In the genomic region with DNA sequence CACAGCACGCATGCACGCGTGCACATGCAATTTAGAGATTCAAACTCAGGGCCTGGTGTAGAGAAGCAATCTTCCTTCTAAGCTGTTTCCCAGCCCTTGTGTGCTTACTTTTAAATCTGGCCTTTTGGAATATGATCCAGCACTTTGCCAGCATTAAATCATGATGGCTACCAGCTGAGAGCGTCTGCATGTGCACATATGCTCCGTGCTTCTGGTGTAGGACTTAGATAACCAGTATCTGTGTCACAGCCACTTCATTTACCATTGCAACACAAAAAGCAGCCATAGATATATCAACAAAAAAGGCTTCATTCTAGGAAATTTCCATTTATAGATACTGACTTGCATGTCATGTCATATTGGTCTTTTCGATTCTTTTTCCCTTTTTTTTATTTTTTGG, we compare ENCODE assay signal across 24 mouse cellular contexts.
DNase-seq lines count a peak whose midpoint lies in the region; ATAC-seq lines count a peak whose summit lies in the region.
"Had no signal": no experiment of that assay in that cellular context is flagged by ENCODE, and none has a peak within 500 bp of the region (broad histone marks: within the 10 kb centered on the region; RNA-seq: fewer than 3 reads in every experiment).

No protein-coding gene starts in this region.

- DNase-seq in liver, result no peak
- peak; percentile 62 for DNase-seq in midbrain, embryonic 11.5 days (ENCODE audit: low spot score, missing footprints)
- no peak for DNase-seq in gastrocnemius, postnatal 36 days
- DNase-seq: adrenal gland, postnatal 10 days; adrenal gland, postnatal 36 days; B cell, adult 2 months; cerebellum, adult 18-20 months; cerebellum, adult 9-10 months; gastrocnemius, postnatal 25 days; heart, adult 2 months; heart, postnatal 14 days; heart, postnatal 4 days had no signal

- no peak overlapping the region for H3K27ac ChIP-seq in liver, embryonic 12.5 days
- no peak overlapping the region for H3K27ac ChIP-seq in midbrain, embryonic 11.5 days (ENCODE audit: low read depth, low read length)
- H3K27ac ChIP-seq in midbrain, embryonic 15.5 days, result no peak overlapping the region
- no peak overlapping the region for H3K27ac ChIP-seq in hindbrain, embryonic 12.5 days
- H3K27ac ChIP-seq: forebrain, embryonic 10.5 days; heart, adult 2 months; heart, embryonic 10.5 days; heart, embryonic 13.5 days; hindbrain, embryonic 15.5 days had no signal

- intact Hi-C loops in gastrocnemius, postnatal 36 days (cut with DNase I), result no loop called here

- H3K9me3 ChIP-seq in liver, embryonic 12.5 days (replicated peaks), result no peaks in the 10 kb centered on the region
- H3K9me3 ChIP-seq in midbrain, embryonic 11.5 days (ENCODE audit: control insufficient read depth, low read length), result no peaks in the 10 kb centered on the region
- H3K9me3 ChIP-seq in midbrain, embryonic 15.5 days, result no peaks in the 10 kb centered on the region
- H3K9me3 ChIP-seq in hindbrain, embryonic 12.5 days (replicated peaks), result no peaks in the 10 kb centered on the region
- H3K9me3 ChIP-seq: forebrain, embryonic 10.5 days; G1E; heart, embryonic 10.5 days; heart, embryonic 13.5 days; hindbrain, embryonic 15.5 days had no signal

- peaks cover 90% of the 10 kb centered on the region for H3K36me3 ChIP-seq in liver, embryonic 12.5 days
- 0 out of 2 replicates have a peak, but pooled peaks cover 2% of the 10 kb centered on the region for H3K36me3 ChIP-seq in midbrain, embryonic 11.5 days (ENCODE audit: control insufficient read depth, insufficient read depth, low read length)
- no peaks in the 10 kb centered on the region for H3K36me3 ChIP-seq in midbrain, embryonic 15.5 days (replicated peaks)
- peaks cover 9% of the 10 kb centered on the region for H3K36me3 ChIP-seq in hindbrain, embryonic 12.5 days
- H3K36me3 ChIP-seq: hindbrain, embryonic 15.5 days had no signal

- H3K27me3 ChIP-seq in liver, embryonic 12.5 days (replicated peaks), result no peaks in the 10 kb centered on the region
- H3K27me3 ChIP-seq in midbrain, embryonic 11.5 days (ENCODE audit: control insufficient read depth, insufficient read depth, low read length), result no peaks in the 10 kb centered on the region
- H3K27me3 ChIP-seq in midbrain, embryonic 15.5 days (replicated peaks), result no peaks in the 10 kb centered on the region
- no peaks in the 10 kb centered on the region for H3K27me3 ChIP-seq in hindbrain, embryonic 12.5 days
- H3K27me3 ChIP-seq: CH12.LX; heart, embryonic 13.5 days; hindbrain, embryonic 15.5 days; Patski had no signal

- H3K9ac ChIP-seq in liver, embryonic 12.5 days, result no peak overlapping the region
- H3K9ac ChIP-seq in midbrain, embryonic 11.5 days (ENCODE audit: low read length), result no peak overlapping the region
- H3K9ac ChIP-seq in midbrain, embryonic 15.5 days, result no peak overlapping the region
- H3K9ac ChIP-seq in hindbrain, embryonic 12.5 days, result no peak overlapping the region
- H3K9ac ChIP-seq: heart, embryonic 13.5 days; hindbrain, embryonic 15.5 days had no signal

- H3K4me3 ChIP-seq in liver, embryonic 12.5 days, result no peak overlapping the region
- no peak overlapping the region for H3K4me3 ChIP-seq in midbrain, embryonic 11.5 days (ENCODE audit: low read depth, low read length)
- no peak overlapping the region for H3K4me3 ChIP-seq in midbrain, embryonic 15.5 days
- H3K4me3 ChIP-seq in hindbrain, embryonic 12.5 days, result no peak overlapping the region
- H3K4me3 ChIP-seq: forebrain, embryonic 10.5 days; heart, adult 2 months; heart, embryonic 10.5 days; heart, embryonic 13.5 days; hindbrain, embryonic 15.5 days had no signal

- peaks cover 22% of the 10 kb centered on the region; the same call in 1 of the 2 replicates for H3K4me1 ChIP-seq in liver, embryonic 12.5 days
- H3K4me1 ChIP-seq in midbrain, embryonic 11.5 days (ENCODE audit: control insufficient read depth, insufficient read depth, low read length), result no peaks in the 10 kb centered on the region
- H3K4me1 ChIP-seq in midbrain, embryonic 15.5 days, result no peaks in the 10 kb centered on the region
- H3K4me1 ChIP-seq in hindbrain, embryonic 12.5 days, result no peaks in the 10 kb centered on the region
- H3K4me1 ChIP-seq: forebrain, embryonic 10.5 days; heart, embryonic 10.5 days; heart, embryonic 13.5 days; hindbrain, embryonic 15.5 days had no signal

- 0 out of 2 replicates have a peak, but pooled peaks have one; percentile 27 for ATAC-seq in liver, embryonic 12.5 days
- ATAC-seq in midbrain, embryonic 11.5 days (ENCODE audit: low FRiP score), result no peak
- ATAC-seq in midbrain, embryonic 15.5 days (replicated peaks), result no peak
- peak; percentile 32 for ATAC-seq in megakaryocyte progenitor cell, adult 5-6 weeks (replicated peaks; ENCODE audit: poor library complexity)
- no peak for ATAC-seq in hindbrain, embryonic 12.5 days (ENCODE audit: low FRiP score)
- ATAC-seq: forebrain, embryonic 14.5 days; Patski had no signal

- WGBS in liver, embryonic 12.5 days (ENCODE audit: insufficient replicate concordance), result 78% methylated on average over 6 of the region's 6 CpGs
- WGBS in midbrain, embryonic 11.5 days, result 97% methylated on average over 6 of the region's 6 CpGs
- WGBS in midbrain, embryonic 15.5 days, result 95% methylated on average over 6 of the region's 6 CpGs
- WGBS in hindbrain, embryonic 12.5 days, result 95% methylated on average over 6 of the region's 6 CpGs

- no peak overlapping the region for H3K4me2 ChIP-seq in liver, embryonic 12.5 days
- no peak overlapping the region for H3K4me2 ChIP-seq in midbrain, embryonic 11.5 days
- no peak overlapping the region for H3K4me2 ChIP-seq in midbrain, embryonic 15.5 days
- H3K4me2 ChIP-seq in hindbrain, embryonic 12.5 days (replicated peaks), result no peak overlapping the region
- H3K4me2 ChIP-seq: heart, embryonic 13.5 days; hindbrain, embryonic 15.5 days had no signal

Comparison
In these comparisons a context has a peak if more than half of its experiments do, and no peak if none do; other contexts are left out.
1. ATAC-seq: peak in liver, embryonic 12.5 days (single experiment) and megakaryocyte progenitor cell, adult 5-6 weeks (single experiment); none in midbrain, embryonic 11.5 days (single experiment), midbrain, embryonic 15.5 days (single experiment) and hindbrain, embryonic 12.5 days (single experiment).